Mouse (Mus musculus) cerebellum, postnatal 4 days (tissue): ENCODE results near the gene Crp.
A peak's percentile ranks its signal among the peaks of the same experiment; 100 is the strongest.

Source experiments
- DNase-seq, 2 experiments: peaks; one replicate each; pipeline ENCODE4 v3.0.0; 2022; ENCODE audit warnings: low spot score in 2 of 2, mixed read lengths in 1 of 2

The Crp gene

GRCm38 (mm10) chr1:172697844-172698243, at the start of gene Crp:
Gene Crp, plus strand, starts transcription at chr1:172698055.
- DNase-seq = no peak

GRCm38 (mm10) chr1:172649396-172649795, 48.5 kb upstream of the Crp start:
- no peak for DNase-seq

GRCm38 (mm10) chr1:172650519-172651287, 47.2 kb upstream of the Crp start:
- DNase-seq = peak in 1 of 2 experiments; percentile 14

GRCm38 (mm10) chr1:172651288-172651987, 46.4 kb upstream of the Crp start:
- no peak for DNase-seq

GRCm38 (mm10) chr1:172652040-172652662, 45.7 kb upstream of the Crp start:
- DNase-seq = no peak

GRCm38 (mm10) chr1:172653900-172654299, 44.0 kb upstream of the Crp start:
- no peak for DNase-seq

- no peak for DNase-seq
These were observed 40.6 kb upstream of the Crp start for GRCm38 (mm10) chr1:172657266-172657665.

GRCm38 (mm10) chr1:172659688-172660087, 38.2 kb upstream of the Crp start:
- no peak for DNase-seq

GRCm38 (mm10) chr1:172665457-172665856, 32.4 kb upstream of the Crp start:
- no peak for DNase-seq

- no peak for DNase-seq
These were observed 30.3 kb upstream of the Crp start for GRCm38 (mm10) chr1:172667597-172667996.

- no peak for DNase-seq
These were observed 27.1 kb upstream of the Crp start for GRCm38 (mm10) chr1:172670716-172671115.

GRCm38 (mm10) chr1:172680742-172681141, 17.1 kb upstream of the Crp start:
- DNase-seq = no peak

- DNase-seq = no peak
These were observed 14.3 kb upstream of the Crp start for GRCm38 (mm10) chr1:172683551-172683950.

GRCm38 (mm10) chr1:172683957-172684356, 13.9 kb upstream of the Crp start:
- DNase-seq = no peak

- DNase-seq = no peak
These were observed 12.7 kb upstream of the Crp start for GRCm38 (mm10) chr1:172685178-172685577.

- no peak for DNase-seq
These were observed 433 bp upstream of the Crp start for GRCm38 (mm10) chr1:172697422-172697821.

GRCm38 (mm10) chr1:172700814-172701213, 3.0 kb downstream of the Crp start:
- DNase-seq = no peak

GRCm38 (mm10) chr1:172701381-172701780, 3.5 kb downstream of the Crp start:
- DNase-seq = no peak

- no peak for DNase-seq
These were observed 4.0 kb downstream of the Crp start for GRCm38 (mm10) chr1:172701901-172702300.

- no peak for DNase-seq
These were observed 6.9 kb downstream of the Crp start for GRCm38 (mm10) chr1:172704769-172705168.

- no peak for DNase-seq
These were observed 8.4 kb downstream of the Crp start for GRCm38 (mm10) chr1:172706243-172706642.

- DNase-seq = no peak
These were observed 12.0 kb downstream of the Crp start for GRCm38 (mm10) chr1:172709788-172710350.
